Mouse (Mus musculus) stomach, embryonic 14.5 days (tissue): Measurements from ENCODE around the gene Dgkh. TPM values are rescaled to one million over a fixed set of nuclear protein-coding genes. Genes with fewer than 3 reads are reported as not detected.

ENCODE experiments used
- ATAC-seq: fragments of 200-750 bp; cut with Nextera tagmentation; 2 replicates; pipeline ENCODE4 v1.8.0; 2017; ENCODE audit warnings: low read depth, moderate TSS enrichment; ENCODE audit not compliant: insufficient number of reproducible peaks, insufficient read depth, low FRiP score
- H3K27ac ChIP-seq: fragments of 300-500 bp; sonication (generic); 2 replicates; pipeline ENCODE4 v1.5.1; 2014; ENCODE audit warnings: mild to moderate bottlenecking, low read length, moderate library complexity, mixed read lengths
- H3K27me3 ChIP-seq: fragments of 300-500 bp; sonication (generic); 2 replicates; pipeline ENCODE4 v1.6.1; 2014; ENCODE audit warnings: low read length, control low read depth, mixed read lengths; ENCODE audit not compliant: control insufficient read depth, insufficient read depth
- H3K36me3 ChIP-seq: fragments of 300-500 bp; sonication (generic); 2 replicates; pipeline ENCODE4 v1.6.1; 2014; ENCODE audit warnings: mild to moderate bottlenecking, control low read depth, low read length, moderate library complexity, mixed read lengths; ENCODE audit not compliant: control insufficient read depth, insufficient read depth
- H3K4me1 ChIP-seq: fragments of 300-500 bp; sonication (generic); 2 replicates; pipeline ENCODE4 v1.6.1; 2014; ENCODE audit warnings: low read length, control low read depth, mixed read lengths; ENCODE audit not compliant: control insufficient read depth, insufficient read depth
- H3K4me2 ChIP-seq: fragments of 300-500 bp; sonication (generic); replicated peaks from 2 replicates; pipeline ENCODE4 v1.6.1; 2014; ENCODE audit warnings: low read depth, low read length, control low read depth
- H3K4me3 ChIP-seq: fragments of 300-500 bp; sonication (generic); 2 replicates; pipeline ENCODE4 v1.5.1; 2014; ENCODE audit warnings: low read depth, low read length, control low read depth
- H3K9ac ChIP-seq: fragments of 300-500 bp; sonication (generic); replicated peaks from 2 replicates; pipeline ENCODE4 v1.6.1; 2014; ENCODE audit warnings: low read depth, mild to moderate bottlenecking, control low read depth, low read length, moderate library complexity, mixed read lengths
- H3K9me3 ChIP-seq: fragments of 300-500 bp; sonication (generic); 2 replicates; pipeline ENCODE4 v1.6.1; 2016; ENCODE audit warnings: low read depth, low read length, control low read depth; ENCODE audit not compliant: control insufficient read depth
- WGBS: fragments of 180-500 bp; shearing (Covaris S2); extraction: QIAGEN DNeasy Blood & Tissue Kit; methylation state at CpG from one replicate; pipeline ENCODE4 v1.1.7; 2014; 5-methylcytosine and 5-hydroxymethylcytosine counted together
- polyA plus RNA-seq: library from polyadenylated mRNA; unstranded; fragments of >200 nt; fragmentation: Nextera tagmentation; extraction: Ambion mirVana; gene quantifications from 2 replicates; pipeline ENCODE4 v1.2.1, GENCODE M21; 2014

Gene Dgkh
- polyA plus RNA-seq, 1 experiment from 2014 or later: 2.7 TPM

- Histone ChIP-seq H3K9me3 (no peaks in the 10 kb centered on the region), H3K27me3 (no peaks in the 10 kb centered on the region), H3K4me2 (no peak overlapping the region), H3K36me3 (no peaks in the 10 kb centered on the region), H3K27ac (no peak overlapping the region), H3K9ac (no peak overlapping the region), H3K4me3 (no peak overlapping the region), H3K4me1 (no peaks in the 10 kb centered on the region)
- 77% methylated on average over 5 of the region's 5 CpGs for WGBS
- no peak for ATAC-seq
Observed at GRCm38 (mm10) chr14:78613569-78613968, 119.0 kb downstream of the Dgkh start.

- Histone ChIP-seq H3K4me3 (no peak overlapping the region), H3K36me3 (no peaks in the 10 kb centered on the region), H3K4me2 (no peak overlapping the region), H3K4me1 (no peaks in the 10 kb centered on the region), H3K9me3 (no peaks in the 10 kb centered on the region), H3K27ac (no peak overlapping the region), H3K27me3 (no peaks in the 10 kb centered on the region), H3K9ac (no peak overlapping the region)
- ATAC-seq: no peak
- WGBS: 69% methylated on average over 9 of the region's 9 CpGs
Observed at GRCm38 (mm10) chr14:78612111-78612788, 120.3 kb downstream of the Dgkh start.

DNA sequence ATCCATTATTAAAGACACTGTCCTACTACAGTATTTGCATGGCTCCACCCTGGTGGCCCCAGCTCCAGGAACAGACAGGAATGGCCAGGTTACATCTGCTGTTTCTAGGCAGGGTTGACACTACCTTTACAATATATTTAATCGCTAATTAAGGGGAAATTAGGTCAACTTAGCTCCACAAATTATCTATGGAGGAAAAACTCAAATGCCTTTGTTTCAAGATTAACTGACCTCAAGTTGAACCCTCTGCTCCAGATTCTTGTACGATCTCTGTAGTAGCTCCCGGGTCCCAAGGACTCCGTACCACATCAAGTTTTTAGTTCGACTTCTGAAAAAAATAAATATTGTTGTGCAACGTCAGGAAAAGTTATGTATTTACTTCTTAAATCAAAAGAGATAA is 137.7 kb downstream of the Dgkh start:
- Histone ChIP-seq H3K27me3 (no peaks in the 10 kb centered on the region), H3K9me3 (no peaks in the 10 kb centered on the region), H3K9ac (no peak overlapping the region), H3K4me2 (no peak overlapping the region), H3K27ac (no peak overlapping the region), H3K36me3 (peaks cover 4% of the 10 kb centered on the region; the same call in 1 of the 2 replicates), H3K4me3 (no peak overlapping the region), H3K4me1 (no peaks in the 10 kb centered on the region)
- WGBS: 82% methylated on average over 6 of the region's 6 CpGs
- no peak for ATAC-seq

- 88% methylated on average over 3 of the region's 3 CpGs for WGBS
- Histone ChIP-seq H3K4me2 (no peak overlapping the region), H3K4me1 (no peaks in the 10 kb centered on the region), H3K27ac (no peak overlapping the region), H3K27me3 (no peaks in the 10 kb centered on the region), H3K9me3 (no peaks in the 10 kb centered on the region), H3K4me3 (no peak overlapping the region), H3K9ac (no peak overlapping the region), H3K36me3 (peaks cover 4% of the 10 kb centered on the region; the same call in 1 of the 2 replicates)
- ATAC-seq: no peak
Observed at GRCm38 (mm10) chr14:78592965-78593364, 139.6 kb downstream of the Dgkh start.

DNA sequence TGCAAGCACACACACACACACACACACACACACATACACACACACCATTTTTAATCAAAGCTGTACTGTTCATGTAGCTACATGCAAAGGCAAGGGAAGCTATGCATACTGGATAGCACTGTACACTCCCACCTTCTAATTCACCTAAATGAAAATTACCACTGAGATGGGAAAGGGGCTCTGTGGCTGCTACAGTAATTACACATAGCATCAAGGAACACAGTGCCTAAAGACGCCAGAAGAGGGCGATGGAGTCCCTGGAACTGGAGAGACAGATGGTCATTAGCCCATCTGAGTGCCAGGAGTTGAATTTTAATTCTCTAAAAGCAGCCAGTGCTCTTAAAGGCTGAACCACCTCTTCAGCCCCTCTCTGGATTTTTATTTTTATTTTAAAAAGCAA is 142.2 kb downstream of the Dgkh start:
- Histone ChIP-seq H3K27ac (no peak overlapping the region), H3K4me3 (no peak overlapping the region), H3K4me1 (no peaks in the 10 kb centered on the region), H3K9me3 (no peaks in the 10 kb centered on the region), H3K27me3 (no peaks in the 10 kb centered on the region), H3K36me3 (peaks cover 13% of the 10 kb centered on the region), H3K9ac (no peak overlapping the region), H3K4me2 (no peak overlapping the region)
- 10% methylated on average over 2 of the region's 2 CpGs for WGBS
- no peak for ATAC-seq

- Histone ChIP-seq H3K36me3 (peaks cover 10% of the 10 kb centered on the region), H3K27ac (no peak overlapping the region), H3K9me3 (no peaks in the 10 kb centered on the region), H3K4me2 (no peak overlapping the region), H3K4me3 (no peak overlapping the region), H3K27me3 (no peaks in the 10 kb centered on the region), H3K4me1 (no peaks in the 10 kb centered on the region), H3K9ac (no peak overlapping the region)
- ATAC-seq: no peak
- WGBS: 88% methylated on average over 13 of the region's 13 CpGs
Observed at GRCm38 (mm10) chr14:78584222-78584621, 148.4 kb downstream of the Dgkh start.

DNA sequence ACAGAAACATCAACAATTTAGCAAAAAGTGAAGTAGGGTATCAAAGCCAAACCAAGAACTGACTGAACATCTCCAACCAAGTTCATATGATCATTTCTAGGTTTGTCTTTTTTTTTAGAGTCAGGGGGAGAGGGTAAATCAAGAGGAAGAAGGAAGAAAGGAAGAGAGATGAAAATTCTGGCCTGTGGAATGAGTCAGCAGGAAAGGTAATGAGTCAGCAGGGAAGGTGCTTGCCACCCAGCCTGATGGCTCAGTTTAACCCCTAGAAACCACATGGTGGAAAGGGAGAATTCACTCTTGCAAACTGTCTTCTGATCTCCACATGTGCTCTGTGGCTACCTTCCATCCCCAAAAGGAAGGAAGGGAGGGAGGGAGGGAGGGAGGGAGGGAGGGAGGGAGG is 149.4 kb downstream of the Dgkh start:
- Histone ChIP-seq H3K9ac (no peak overlapping the region), H3K4me3 (no peak overlapping the region), H3K9me3 (no peaks in the 10 kb centered on the region), H3K4me1 (no peaks in the 10 kb centered on the region), H3K27ac (no peak overlapping the region), H3K27me3 (no peaks in the 10 kb centered on the region), H3K36me3 (peaks cover 10% of the 10 kb centered on the region), H3K4me2 (no peak overlapping the region)
- no peak for ATAC-seq

- Histone ChIP-seq H3K27me3 (no peaks in the 10 kb centered on the region), H3K27ac (no peak overlapping the region), H3K36me3 (no peaks in the 10 kb centered on the region; the same call in 1 of the 2 replicates), H3K4me3 (no peak overlapping the region), H3K4me1 (no peaks in the 10 kb centered on the region), H3K4me2 (no peak overlapping the region), H3K9ac (no peak overlapping the region), H3K9me3 (no peaks in the 10 kb centered on the region)
- ATAC-seq: no peak
- 73% methylated on average over 13 of the region's 13 CpGs for WGBS
Observed at GRCm38 (mm10) chr14:78575899-78576298, 156.7 kb downstream of the Dgkh start.

DNA sequence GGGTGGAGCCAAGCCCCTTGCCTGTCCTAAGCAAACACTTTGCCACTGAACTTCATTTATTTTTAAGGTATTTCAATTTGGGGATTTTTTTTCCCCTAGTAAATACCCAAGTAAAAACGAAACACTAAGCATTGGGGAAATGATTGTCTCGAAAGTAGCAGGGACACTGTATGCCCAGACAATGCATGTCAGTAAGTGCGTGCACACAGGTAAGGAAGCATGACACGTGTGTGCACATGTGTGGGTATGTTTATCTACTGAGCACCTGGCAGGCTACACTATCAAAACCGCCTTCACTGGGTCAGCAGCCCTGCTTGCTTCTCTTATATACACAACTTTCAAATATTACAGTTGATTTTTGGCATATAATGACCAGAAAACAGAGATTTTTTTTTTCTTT is 164.2 kb downstream of the Dgkh start:
- no peak overlapping the region for H3K27ac ChIP-seq
- no peak overlapping the region for H3K9ac ChIP-seq
- ATAC-seq: no peak
- H3K27me3 ChIP-seq: no peaks in the 10 kb centered on the region
- no peaks in the 10 kb centered on the region for H3K4me1 ChIP-seq
- no peak overlapping the region for H3K4me3 ChIP-seq
- H3K9me3 ChIP-seq: no peaks in the 10 kb centered on the region
- 0 out of 2 replicates have a peak, but pooled peaks cover 3% of the 10 kb centered on the region for H3K36me3 ChIP-seq
- WGBS: 85% methylated on average over 5 of the region's 5 CpGs
- H3K4me2 ChIP-seq: no peak overlapping the region
